Mouse (Mus musculus) limb, embryonic 11.5 days (tissue): ENCODE measurements around the gene Tcam1. TPM values are rescaled to one million over a fixed set of nuclear protein-coding genes. Genes with fewer than 3 reads are reported as not detected.

Experiments used
- ATAC-seq: fragments of 200-750 bp; cut with Nextera tagmentation; 2 replicates; pipeline ENCODE4 v1.8.0; 2017; ENCODE audit warnings: low read depth; ENCODE audit not compliant: insufficient number of reproducible peaks, low FRiP score, low TSS enrichment
- DNase-seq: peaks from one replicate; pipeline ENCODE4 v3.0.0-alpha.2; 2015; ENCODE audit warnings: low spot score
- H3K27ac ChIP-seq: fragments of 300-500 bp; sonication (generic); replicated peaks from 2 replicates; pipeline ENCODE4 v1.5.1; 2014; ENCODE audit warnings: low read depth, mild to moderate bottlenecking, low read length
- H3K27me3 ChIP-seq: fragments of 300-500 bp; sonication (generic); 2 replicates; pipeline ENCODE4 v1.6.1; 2014; ENCODE audit warnings: mild to moderate bottlenecking, low read length, mixed read lengths; ENCODE audit not compliant: control insufficient read depth, insufficient read depth
- H3K36me3 ChIP-seq: fragments of 300-500 bp; sonication (generic); 2 replicates; pipeline ENCODE4 v1.6.1; 2014; ENCODE audit warnings: mild to moderate bottlenecking, low read length, moderate library complexity, mixed read lengths; ENCODE audit not compliant: control insufficient read depth, insufficient read depth
- H3K4me1 ChIP-seq: fragments of 300-500 bp; sonication (generic); 2 replicates; pipeline ENCODE4 v1.6.1; 2014; ENCODE audit warnings: low read length, mixed read lengths; ENCODE audit not compliant: control insufficient read depth, insufficient read depth
- H3K4me2 ChIP-seq: fragments of 300-500 bp; sonication (generic); 2 replicates; pipeline ENCODE4 v1.6.1; 2014; ENCODE audit warnings: low read depth, mild to moderate bottlenecking, moderate library complexity; ENCODE audit not compliant: severe bottlenecking
- H3K4me3 ChIP-seq: fragments of 300-500 bp; sonication (generic); 2 replicates; pipeline ENCODE4 v1.5.1; 2014; ENCODE audit warnings: low read depth, low read length
- H3K9ac ChIP-seq: fragments of 300-500 bp; sonication (generic); 2 replicates; pipeline ENCODE4 v1.6.1; 2014; ENCODE audit warnings: mild to moderate bottlenecking, low read length
- H3K9me3 ChIP-seq: fragments of 300-500 bp; sonication (generic); 2 replicates; pipeline ENCODE4 v1.6.1; 2016; ENCODE audit warnings: low read length; ENCODE audit not compliant: control insufficient read depth
- WGBS: fragments of 180-500 bp; shearing (Covaris S2); extraction: QIAGEN DNeasy Blood & Tissue Kit; methylation state at CpG from one replicate; pipeline ENCODE4 v1.1.7; 2014; 5-methylcytosine and 5-hydroxymethylcytosine counted together
- polyA plus RNA-seq: library from polyadenylated mRNA; unstranded; fragments of >200 nt; fragmentation: Nextera tagmentation; extraction: Ambion mirVana; gene quantifications from 2 replicates; pipeline ENCODE4 v1.2.1, GENCODE M21; 2014

Gene Tcam1
- polyA plus RNA-seq, 1 experiment from 2014 or later = 0.29 TPM

GRCm38 (mm10) chr11:106329682-106330081 lies 53.2 kb downstream of the Tcam1 start:
- Histone ChIP-seq H3K27ac (no peak overlapping the region), H3K27me3 (no peaks in the 10 kb centered on the region), H3K9me3 (no peaks in the 10 kb centered on the region), H3K9ac (no peak overlapping the region), H3K4me1 (0 out of 2 replicates have a peak, but pooled peaks cover 2% of the 10 kb centered on the region), H3K4me2 (no peak overlapping the region), H3K4me3 (no peak overlapping the region), H3K36me3 (no peaks in the 10 kb centered on the region)
- 60% methylated on average over 7 of the region's 7 CpGs for WGBS
- DNase-seq = peak; percentile 48
- no peak for ATAC-seq

- H3K27ac ChIP-seq = no peak overlapping the region
- H3K4me3 ChIP-seq = no peak overlapping the region
- no peaks in the 10 kb centered on the region for H3K36me3 ChIP-seq
- no peaks in the 10 kb centered on the region for H3K9me3 ChIP-seq
- no peak overlapping the region for H3K4me2 ChIP-seq
- no peak overlapping the region for H3K9ac ChIP-seq
- WGBS = 56% methylated on average over 4 of the region's 4 CpGs
- no peak for DNase-seq
- no peak for ATAC-seq
- no peaks in the 10 kb centered on the region for H3K27me3 ChIP-seq
- 0 out of 2 replicates have a peak, but pooled peaks cover 2% of the 10 kb centered on the region for H3K4me1 ChIP-seq
Measured at GRCm38 (mm10) chr11:106332458-106332857, 56.0 kb downstream of the Tcam1 start.

- ATAC-seq = no peak
- H3K27me3 ChIP-seq = no peaks in the 10 kb centered on the region
- H3K9ac ChIP-seq = no peak overlapping the region
- H3K4me3 ChIP-seq = no peak overlapping the region
- WGBS = 9% methylated on average over 2 of the region's 2 CpGs
- H3K4me2 ChIP-seq = no peak overlapping the region
- H3K9me3 ChIP-seq = no peaks in the 10 kb centered on the region
- H3K4me1 ChIP-seq = 0 out of 2 replicates have a peak, but pooled peaks cover 2% of the 10 kb centered on the region
- H3K36me3 ChIP-seq = no peaks in the 10 kb centered on the region
- H3K27ac ChIP-seq = no peak overlapping the region
- DNase-seq = no peak
Measured at GRCm38 (mm10) chr11:106334066-106334465, 57.6 kb downstream of the Tcam1 start.

GRCm38 (mm10) chr11:106338029-106338428 lies 61.6 kb downstream of the Tcam1 start:
- ATAC-seq = no peak

More at GRCm38 (mm10) chr11:106338029-106338428, 61.6 kb downstream of the Tcam1 start:
- Histone ChIP-seq H3K4me1 (0 out of 2 replicates have a peak, but pooled peaks cover 2% of the 10 kb centered on the region), H3K9ac (no peak overlapping the region), H3K9me3 (no peaks in the 10 kb centered on the region), H3K27me3 (no peaks in the 10 kb centered on the region), H3K4me3 (no peak overlapping the region), H3K36me3 (no peaks in the 10 kb centered on the region), H3K27ac (no peak overlapping the region), H3K4me2 (no peak overlapping the region)
- no peak for DNase-seq
- WGBS = 86% methylated on average over 5 of the region's 5 CpGs

Other genes starting within 250 kb of the Tcam1 start
- 75.3 and 82.5 TPM in 2 replicates for gene Dcaf7, start 239.8 kb upstream of the Tcam1 start, polyA plus RNA-seq
- gene Taco1, start 210.6 kb upstream of the Tcam1 start, polyA plus RNA-seq = 10.3 and 12.9 TPM in 2 replicates
- 20.9 and 26.1 TPM in 2 replicates for gene Map3k3, start 192.1 kb upstream of the Tcam1 start, polyA plus RNA-seq
- gene Gm10840, start 115.8 kb upstream of the Tcam1 start, polyA plus RNA-seq = 0.64 TPM in 1 of 2 replicates, not detected in the other
- gene Limd2, start 115.8 kb upstream of the Tcam1 start, polyA plus RNA-seq = 516 and 591 TPM in 2 replicates
- gene Strada, start 74.5 kb upstream of the Tcam1 start, polyA plus RNA-seq = 36.7 and 40.0 TPM in 2 replicates
- gene Ccdc47, start 60.3 kb upstream of the Tcam1 start, polyA plus RNA-seq = 53.5 and 68.1 TPM in 2 replicates
- gene Ddx42, start 59.7 kb upstream of the Tcam1 start, polyA plus RNA-seq = 96.6 and 110 TPM in 2 replicates
- 72.6 and 74.9 TPM in 2 replicates for gene Ftsj3, start 20.6 kb upstream of the Tcam1 start, polyA plus RNA-seq
- 380 and 388 TPM in 2 replicates for gene Psmc5, start 20.5 kb upstream of the Tcam1 start, polyA plus RNA-seq
- 82.6 and 84.8 TPM in 2 replicates for gene Smarcd2, start 3.7 kb upstream of the Tcam1 start, polyA plus RNA-seq
- gene Gh, start 25.2 kb downstream of the Tcam1 start, polyA plus RNA-seq = not detected in 2 replicates
- 2.1 and 2.3 TPM in 2 replicates for gene Cd79b, start 38.1 kb downstream of the Tcam1 start, polyA plus RNA-seq
- gene Scn4a, start 76.6 kb downstream of the Tcam1 start, polyA plus RNA-seq = 0.13 and 0.23 TPM in 2 replicates
- not detected in 2 replicates for gene Prr29, start 88.8 kb downstream of the Tcam1 start, polyA plus RNA-seq
- 24.5 and 26.8 TPM in 2 replicates for gene Icam2, start 111.4 kb downstream of the Tcam1 start, polyA plus RNA-seq
- gene Ern1, start 211.2 kb downstream of the Tcam1 start, polyA plus RNA-seq = 6.3 and 6.9 TPM in 2 replicates